Mouse (Mus musculus) liver, postnatal 0 days (tissue): ENCODE measurements around the gene Degs2. TPM values are rescaled to one million over a fixed set of nuclear protein-coding genes. Genes with fewer than 3 reads are reported as not detected.

Experiments
- ATAC-seq: fragments of 200-750 bp; cut with Nextera tagmentation; 2 replicates; pipeline ENCODE4 v1.8.0; 2017; ENCODE audit warnings: mild to moderate bottlenecking, moderate library complexity
- DNase-seq: peaks from one replicate; pipeline ENCODE4 v3.0.0-alpha.2; 2016
- H3K27ac ChIP-seq: fragments of 300-500 bp; sonication (generic); 2 replicates; pipeline ENCODE4 v1.5.1; 2014; ENCODE audit warnings: antibody characterized with exemption, moderate library complexity, mild to moderate bottlenecking, low read depth
- H3K27me3 ChIP-seq: fragments of 300-500 bp; sonication (generic); 2 replicates; pipeline ENCODE4 v1.6.1; 2014; ENCODE audit warnings: low read length, control low read depth, mixed read lengths; ENCODE audit not compliant: insufficient read depth
- H3K36me3 ChIP-seq: fragments of 300-500 bp; sonication (generic); replicated peaks from 2 replicates; pipeline ENCODE4 v1.6.1; 2014; ENCODE audit warnings: mild to moderate bottlenecking, control low read depth, low read length, moderate library complexity, mixed read lengths; ENCODE audit not compliant: insufficient read depth
- H3K4me1 ChIP-seq: fragments of 300-500 bp; sonication (generic); 2 replicates; pipeline ENCODE4 v1.6.1; 2014; ENCODE audit warnings: antibody characterized with exemption, mild to moderate bottlenecking, control low read depth; ENCODE audit not compliant: insufficient read depth
- H3K4me2 ChIP-seq: fragments of 300-500 bp; sonication (generic); 2 replicates; pipeline ENCODE4 v1.6.1; 2014; ENCODE audit warnings: low read depth, mild to moderate bottlenecking, low read length, moderate library complexity, mixed read lengths
- H3K4me3 ChIP-seq: fragments of 300-500 bp; sonication (generic); 2 replicates; pipeline ENCODE4 v1.5.1; 2014; ENCODE audit warnings: low read depth, low read length
- H3K9ac ChIP-seq: fragments of 300-500 bp; sonication (generic); replicated peaks from 2 replicates; pipeline ENCODE4 v1.6.1; 2014; ENCODE audit warnings: mild to moderate bottlenecking, moderate library complexity
- H3K9me3 ChIP-seq: fragments of 300-500 bp; sonication (generic); 2 replicates; pipeline ENCODE4 v1.6.1; 2016; ENCODE audit warnings: mild to moderate bottlenecking, control low read depth, low read length, mixed read lengths
- CTCF ChIP-seq: sonication (generic); IDR thresholded peaks from 2 replicates; pipeline ENCODE4 v1.5.1; 2016; ENCODE audit warnings: antibody characterized with exemption, low read depth
- EP300 ChIP-seq: IDR thresholded peaks from 2 replicates; pipeline ENCODE4 v1.6.1; 2016; ENCODE audit warnings: antibody characterized with exemption, low read depth, mild to moderate bottlenecking
- WGBS: fragments of 180-500 bp; shearing (Covaris S2); extraction: QIAGEN DNeasy Blood & Tissue Kit; methylation state at CpG from one replicate; pipeline ENCODE4 v1.1.7; 2014; ENCODE audit not compliant: insufficient replicate concordance; 5-methylcytosine and 5-hydroxymethylcytosine counted together
- microRNA counts: library from miRNA; unstranded; fragments of <30 nt; microRNA quantifications from one replicate; lab custom pipeline; 2015
- microRNA-seq: library from miRNA; unstranded; fragments of <30 nt; microRNA quantifications from one replicate; pipeline ENCODE4, GENCODE M21; 2016
- polyA plus RNA-seq: library from polyadenylated mRNA; unstranded; fragments of >200 nt; fragmentation: Nextera tagmentation; extraction: Ambion mirVana; gene quantifications from 2 replicates; pipeline ENCODE4 v1.2.1, GENCODE M21; 2015

The Degs2 gene
- polyA plus RNA-seq, 1 experiment from 2014 or later, result 0.13 TPM

- H3K36me3 ChIP-seq, result no peaks in the 10 kb centered on the region
- WGBS, result 46% methylated on average over 5 of the region's 5 CpGs
- no peaks in the 10 kb centered on the region for H3K27me3 ChIP-seq
- no peak overlapping the region for H3K4me3 ChIP-seq
- DNase-seq (no peak), ATAC-seq (no peak)
- H3K9ac ChIP-seq, result no peak overlapping the region
- TF ChIP-seq EP300, result no peak
- TF ChIP-seq CTCF, result no peak
- no peaks in the 10 kb centered on the region for H3K9me3 ChIP-seq
- peak overlapping the region; percentile 57 for H3K4me2 ChIP-seq
- peak overlapping the region; percentile 64; the same call in 1 of the 2 replicates for H3K27ac ChIP-seq
- H3K4me1 ChIP-seq, result peaks cover 10% of the 10 kb centered on the region
These were observed 64.7 kb downstream of the Degs2 start for GRCm38 (mm10) chr12:108637440-108637839.

GRCm38 (mm10) chr12:108635501-108635900 is 66.6 kb downstream of the Degs2 start:
- ATAC-seq, result no peak
- no peak for DNase-seq
- whole genome bisulfite sequencing, result 38% methylated on average over 4 of the region's 4 CpGs
- Histone ChIP-seq H3K4me1 (peaks cover 25% of the 10 kb centered on the region), H3K9me3 (no peaks in the 10 kb centered on the region), H3K27ac (peak overlapping the region; percentile 77), H3K4me3 (peak overlapping the region; percentile 32), H3K36me3 (no peaks in the 10 kb centered on the region), H3K4me2 (peak overlapping the region; percentile 57), H3K9ac (peak overlapping the region; percentile 26; the same call in 1 of the 2 replicates), H3K27me3 (no peaks in the 10 kb centered on the region)
- TF ChIP-seq CTCF (no peak), EP300 (no peak)

GRCm38 (mm10) chr12:108634031-108634430 is 68.1 kb downstream of the Degs2 start:
- no peak overlapping the region for H3K4me2 ChIP-seq
- no peaks in the 10 kb centered on the region for H3K36me3 ChIP-seq
- H3K4me3 ChIP-seq, result no peak overlapping the region
- DNase-seq (no peak), ATAC-seq (no peak)
- WGBS, result 64% methylated on average over 1 of the region's 1 CpGs
- H3K27me3 ChIP-seq, result no peaks in the 10 kb centered on the region
- TF ChIP-seq CTCF, result no peak
- no peak for TF ChIP-seq EP300
- H3K27ac ChIP-seq, result peak overlapping the region; percentile 77; the same call in 1 of the 2 replicates
- no peaks in the 10 kb centered on the region for H3K9me3 ChIP-seq
- peaks cover 25% of the 10 kb centered on the region for H3K4me1 ChIP-seq
- no peak overlapping the region for H3K9ac ChIP-seq

GRCm38 (mm10) chr12:108632501-108632900 is 69.6 kb downstream of the Degs2 start:
- Histone ChIP-seq H3K9ac (no peak overlapping the region), H3K4me3 (no peak overlapping the region), H3K4me1 (peaks cover 27% of the 10 kb centered on the region), H3K4me2 (no peak overlapping the region), H3K9me3 (no peaks in the 10 kb centered on the region), H3K36me3 (no peaks in the 10 kb centered on the region), H3K27ac (no peak overlapping the region), H3K27me3 (no peaks in the 10 kb centered on the region)
- ATAC-seq (no peak), DNase-seq (no peak)
- no peak for TF ChIP-seq CTCF
- no peak for TF ChIP-seq EP300

GRCm38 (mm10) chr12:108630741-108631688 is 71.1 kb downstream of the Degs2 start:
- Histone ChIP-seq H3K36me3 (no peaks in the 10 kb centered on the region), H3K9ac (no peak overlapping the region), H3K27ac (0 out of 2 replicates have a peak overlapping the region, but pooled peaks have one; percentile 1), H3K4me2 (no peak overlapping the region), H3K4me3 (no peak overlapping the region), H3K27me3 (no peaks in the 10 kb centered on the region), H3K9me3 (no peaks in the 10 kb centered on the region), H3K4me1 (peaks cover 27% of the 10 kb centered on the region)
- whole genome bisulfite sequencing, result 42% methylated on average over 6 of the region's 6 CpGs
- peak; percentile 45; the same call in 1 of the 2 replicates for ATAC-seq
- no peak for DNase-seq
- TF ChIP-seq EP300, result no peak
- TF ChIP-seq CTCF, result no peak

GRCm38 (mm10) chr12:108629556-108629955 is 72.6 kb downstream of the Degs2 start:
- 42% methylated on average over 1 of the region's 1 CpGs for WGBS
- no peaks in the 10 kb centered on the region for H3K9me3 ChIP-seq
- no peak overlapping the region for H3K4me2 ChIP-seq
- no peak overlapping the region for H3K27ac ChIP-seq
- TF ChIP-seq CTCF, result no peak
- TF ChIP-seq EP300, result no peak
- H3K27me3 ChIP-seq, result no peaks in the 10 kb centered on the region
- no peaks in the 10 kb centered on the region for H3K36me3 ChIP-seq
- H3K4me1 ChIP-seq, result peaks cover 21% of the 10 kb centered on the region
- no peak overlapping the region for H3K9ac ChIP-seq
- ATAC-seq (peak; percentile 29; the same call in 1 of the 2 replicates), DNase-seq (no peak)
- no peak overlapping the region for H3K4me3 ChIP-seq

MicroRNA genes within 50 kb of the gene (microRNA counts, 519-probe panel; counts per million panel counts)
- microRNA mmu-miR-342-3p (lab: Ali Mortazavi, UCI), result 4,566 counts per million, percentile 52 among the panel's probes with 10 or more counts
- not detected for microRNA mmu-miR-342-5p (lab: Ali Mortazavi, UCI)

Small RNA genes within 50 kb of the gene (microRNA-seq; reads per million reads assigned to microRNA genes)
- not detected for gene Gm23872
- 1,990 reads per million, percentile 79 among the genes with 10 or more reads in this experiment for gene Mir342

Other genes with a start within 250 kb of the Degs2 start
- 14.3 and 16.5 TPM in 2 replicates for gene Evl, start 147.6 kb downstream of the Degs2 start, polyA plus RNA-seq
- gene Yy1, start 90.7 kb upstream of the Degs2 start, polyA plus RNA-seq, result 5.3 and 5.9 TPM in 2 replicates
- gene Slc25a29, start 133.6 kb upstream of the Degs2 start, polyA plus RNA-seq, result 3.5 and 5.8 TPM in 2 replicates
- gene Slc25a47, start 133.7 kb upstream of the Degs2 start, polyA plus RNA-seq, result 481 and 632 TPM in 2 replicates
- 2.4 and 2.6 TPM in 2 replicates for gene Wdr25, start 191.3 kb upstream of the Degs2 start, polyA plus RNA-seq
- 13.8 and 15.9 TPM in 2 replicates for gene Wars, start 191.9 kb upstream of the Degs2 start, polyA plus RNA-seq